In the genomic region with DNA sequence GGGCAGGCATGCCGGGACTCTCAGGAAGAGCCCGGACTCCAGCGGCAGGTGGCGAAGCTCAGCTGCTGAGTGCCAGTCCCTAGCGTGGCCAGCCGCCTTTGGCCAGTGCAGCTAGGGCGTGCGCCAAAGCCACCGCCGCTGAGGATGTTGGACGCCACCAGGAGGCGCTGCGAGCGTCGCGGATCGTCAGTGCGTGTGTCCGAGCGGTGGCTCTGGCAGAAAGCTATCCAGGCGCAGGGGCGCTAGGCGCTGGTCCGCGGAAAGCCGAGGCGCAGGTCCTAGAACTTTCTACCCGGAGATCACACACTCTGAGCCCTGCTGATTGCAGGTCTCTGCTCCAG, we compare ENCODE assay signal across 9 mouse cellular contexts.
DNase-seq lines count a peak whose midpoint lies in the region; ATAC-seq and TF ChIP-seq lines count a peak whose summit lies in the region.
"Had no signal": no experiment of that assay in that cellular context is flagged by ENCODE, and none has a peak within 500 bp of the region (broad histone marks: within the 10 kb centered on the region; RNA-seq: fewer than 3 reads in every experiment).

No protein-coding gene starts in this region.

- no peaks in the 10 kb centered on the region; the same call in 1 of the 2 replicates for H3K4me1 ChIP-seq in cortical plate, adult 2 months (ENCODE audit: control insufficient read depth, insufficient read depth, low read length)

- TF ChIP-seq POLR2A in cortical plate, adult 2 months (IDR thresholded peaks at IDR 0.05; ENCODE audit: extremely low read depth, insufficient read depth, low read length), result no peak

- H3K27ac ChIP-seq in cortical plate, adult 2 months (ENCODE audit: insufficient read depth, low read length), result no peak overlapping the region
- H3K27ac ChIP-seq: macrophage had no signal

- DNase-seq in adrenal gland, adult 8-10 months, result peak; percentile 34
- peak; percentile 79 for DNase-seq in gastrocnemius, postnatal 25 days
- peak; percentile 61 for DNase-seq in induced T-regulatory cell, adult 2 months (ENCODE audit: low read depth)
- peak; percentile 63 to 86 for DNase-seq in left cerebral cortex, postnatal 10 days (ENCODE audit: extremely low spot score in 1 of 2, low spot score in 2 of 2)
- peak; percentile 79 for DNase-seq in right cerebral cortex, postnatal 25 days

- no peak overlapping the region for H3K4me3 ChIP-seq in cortical plate, adult 2 months (ENCODE audit: insufficient read depth, low read length)

- peak; percentile 69 for ATAC-seq in megakaryocyte progenitor cell, adult 5-6 weeks (replicated peaks; ENCODE audit: poor library complexity)
- ATAC-seq in erythroblast, adult 5-6 weeks (replicated peaks; ENCODE audit: low FRiP score, poor library complexity, severe bottlenecking), result no peak

- intact Hi-C loops in left cerebral cortex, postnatal 10 days (cut with DNase I), result loop anchor here (5.0 kb wide), 1 partner anchor 62 kb away; no protein-coding TSS in a partner anchor

- TF ChIP-seq CTCF in cortical plate, adult 2 months (IDR thresholded peaks at IDR 0.05; ENCODE audit: extremely low read depth, insufficient read depth, low read length), result peak; percentile 78
